Mouse (Mus musculus): ENCODE results near the gene Sympk.

Gene Sympk

GRCm38 (mm10) chr7:19024096-19024506, at the start of gene Sympk:
TSS of gene Sympk (plus strand) at chr7:19024377.
- DNase-seq = peak; percentile 91 to 93

DNA sequence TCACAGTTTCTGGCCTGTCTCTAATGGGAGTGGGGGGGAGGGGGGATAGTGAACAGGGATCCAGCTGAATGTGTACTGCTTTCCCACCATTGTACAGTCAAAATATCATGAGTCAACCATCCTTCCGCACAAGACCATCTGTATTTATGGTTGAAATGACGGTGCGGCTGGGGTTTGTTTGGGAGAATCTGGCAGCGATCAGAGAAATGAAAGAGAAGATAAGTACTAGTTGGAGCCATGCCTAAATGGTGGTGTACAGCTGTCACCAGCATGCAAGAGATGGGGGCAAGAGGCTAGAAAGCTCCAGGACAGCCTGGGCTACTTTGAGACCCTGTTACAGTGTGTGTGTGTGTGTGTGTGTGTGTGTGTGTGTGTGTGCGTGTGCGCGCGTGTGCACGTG, 45.8 kb upstream of the Sympk start:
- DNase-seq = no peak

GRCm38 (mm10) chr7:18986503-18986902, 37.7 kb upstream of the Sympk start:
- no peak for DNase-seq

GRCm38 (mm10) chr7:18987100-18987499, 37.1 kb upstream of the Sympk start, which contains the start of gene Nanos2:
TSS of gene Nanos2 (plus strand) at chr7:18987400.
- no peak for DNase-seq

GRCm38 (mm10) chr7:18987747-18988146, 36.4 kb upstream of the Sympk start:
- DNase-seq = no peak

- no peak for DNase-seq
Measured at GRCm38 (mm10) chr7:18988780-18989179, 35.4 kb upstream of the Sympk start.

- DNase-seq = peak; percentile 54 to 58
Measured at GRCm38 (mm10) chr7:18989995-18990394, 34.2 kb upstream of the Sympk start.

DNA sequence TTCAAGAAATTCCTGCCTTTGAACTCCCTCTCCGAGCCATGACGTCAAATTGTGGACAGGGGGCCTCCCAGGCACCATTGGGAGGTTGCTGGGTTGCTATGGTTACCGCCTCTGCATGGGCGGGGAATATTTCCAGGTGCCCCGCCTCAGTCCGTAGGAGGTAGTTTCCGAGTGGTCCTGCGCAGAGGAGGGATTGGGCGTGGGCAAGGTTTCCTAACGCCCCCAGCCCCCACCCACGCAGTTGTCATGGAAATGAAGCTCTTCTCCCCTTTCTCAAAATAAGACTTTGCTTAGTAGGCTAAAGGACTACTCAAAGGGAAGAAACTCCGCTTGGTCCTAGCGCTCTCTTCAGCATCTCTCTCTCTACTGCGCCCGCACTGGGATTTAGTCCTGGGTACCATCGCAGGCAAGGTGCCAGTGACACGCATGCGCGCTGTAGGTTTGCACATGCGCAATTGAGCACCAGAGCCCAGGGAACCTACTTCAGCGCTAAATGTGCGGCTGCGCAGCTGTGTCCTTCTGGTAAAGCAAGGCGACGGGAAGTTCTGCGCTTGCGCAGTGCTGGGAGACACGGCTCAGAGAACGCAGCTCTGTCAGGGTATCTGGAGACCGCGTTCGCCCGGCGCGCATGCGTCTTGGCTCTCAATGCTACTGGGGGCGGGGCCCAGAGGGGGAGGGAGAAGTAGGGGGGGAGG, 33.4 kb upstream of the Sympk start, which contains the start of gene Mypop:
Gene Mypop, plus strand, starts transcription at position 645 of the 695 bp plus-strand sequence.
- peak; percentile 100 for DNase-seq

DNA sequence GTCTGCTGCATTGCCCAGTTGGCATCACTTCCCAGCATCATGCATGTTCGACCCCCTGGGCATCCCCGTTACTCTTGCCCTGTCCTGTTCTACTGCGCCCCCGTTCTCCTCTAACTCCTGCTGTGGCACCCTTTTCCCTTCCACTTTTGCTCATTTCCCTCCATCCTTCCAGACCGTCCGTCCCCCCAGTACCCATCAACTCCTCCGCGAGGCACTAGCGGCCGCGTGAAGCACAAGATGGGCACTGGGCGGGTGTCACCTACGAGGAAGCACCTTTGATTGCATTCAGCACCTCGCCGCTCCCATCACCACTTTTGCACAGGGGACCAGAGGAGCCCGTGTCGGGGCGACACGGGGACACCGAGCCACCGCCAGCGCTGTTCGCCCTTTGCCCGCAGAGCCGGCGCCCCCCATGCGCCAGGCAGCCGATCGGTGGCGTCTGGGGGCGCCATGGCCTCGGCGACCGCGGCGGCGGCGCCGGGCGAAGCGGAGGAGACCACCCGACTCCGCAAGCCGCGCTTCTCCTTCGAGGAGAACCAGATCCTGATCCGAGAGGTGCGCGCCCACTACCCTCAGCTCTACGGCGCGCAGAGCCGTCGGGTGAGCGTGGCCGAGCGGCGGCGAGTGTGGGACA, 32.4 kb upstream of the Sympk start:
- DNase-seq = peak; percentile 50 to 52

DNA sequence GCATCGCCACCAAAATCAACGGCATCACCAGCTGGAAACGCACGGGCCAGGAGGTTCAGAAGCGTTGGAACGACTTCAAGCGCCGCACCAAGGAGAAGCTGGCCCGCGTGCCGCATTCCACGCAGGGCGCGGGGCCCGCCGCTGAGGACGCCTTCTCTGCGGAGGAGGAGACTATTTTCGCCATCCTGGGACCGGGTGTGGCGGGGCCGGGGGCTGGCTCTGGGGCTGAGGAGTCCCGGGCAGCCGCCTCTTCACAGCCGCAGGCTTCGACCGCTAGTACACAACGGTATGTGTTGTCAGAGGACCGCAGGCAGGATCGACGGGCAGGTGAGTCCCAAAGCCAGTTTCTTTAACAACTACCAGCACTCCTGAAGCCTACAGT, 31.9 kb upstream of the Sympk start:
- peak in 1 of 2 experiments; percentile 58 for DNase-seq

GRCm38 (mm10) chr7:18993036-18993435, 31.1 kb upstream of the Sympk start:
- DNase-seq = no peak

- no peak for DNase-seq
Measured at GRCm38 (mm10) chr7:18998835-18999234, 25.3 kb upstream of the Sympk start.

GRCm38 (mm10) chr7:19000421-19000820, 23.8 kb upstream of the Sympk start:
- no peak for DNase-seq

GRCm38 (mm10) chr7:19001066-19001806, 22.9 kb upstream of the Sympk start:
- DNase-seq = no peak

GRCm38 (mm10) chr7:19001807-19002085, 22.4 kb upstream of the Sympk start:
- no peak for DNase-seq

- no peak for DNase-seq
Measured at GRCm38 (mm10) chr7:19002115-19002514, 22.1 kb upstream of the Sympk start.

GRCm38 (mm10) chr7:19002848-19003498, 21.2 kb upstream of the Sympk start:
- DNase-seq = peak; percentile 71 to 82

GRCm38 (mm10) chr7:19003902-19004630, 20.1 kb upstream of the Sympk start, which contains the start of gene Irf2bp1:
TSS of gene Irf2bp1 (plus strand) at chr7:19004044.
- peak; percentile 93 to 95 for DNase-seq

- peak; percentile 37 to 41 for DNase-seq
Measured at GRCm38 (mm10) chr7:19004631-19005079, 19.5 kb upstream of the Sympk start.

GRCm38 (mm10) chr7:19005417-19006121, 18.6 kb upstream of the Sympk start:
- DNase-seq = no peak

DNA sequence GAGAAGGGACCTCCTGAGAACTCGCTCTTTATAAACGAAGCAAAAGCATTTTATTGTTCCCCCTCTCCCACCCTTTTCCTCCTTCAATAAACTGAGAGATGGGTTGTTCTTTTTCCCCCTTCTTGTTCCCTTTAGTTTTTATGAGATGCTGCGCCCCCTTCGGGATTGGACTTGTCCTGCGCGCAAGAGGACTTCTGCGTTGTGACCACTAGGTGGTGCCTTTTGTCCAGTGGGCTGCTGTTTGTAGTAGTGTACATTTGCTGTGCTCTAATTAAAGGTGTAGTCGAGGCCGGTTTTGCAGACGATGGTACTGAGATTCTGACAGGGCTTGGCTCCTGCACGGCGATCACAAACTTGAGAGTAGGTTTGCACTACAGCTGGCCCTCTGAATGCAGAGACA, 17.7 kb upstream of the Sympk start:
- peak; percentile 82 to 86 for DNase-seq
